In the genomic region with DNA sequence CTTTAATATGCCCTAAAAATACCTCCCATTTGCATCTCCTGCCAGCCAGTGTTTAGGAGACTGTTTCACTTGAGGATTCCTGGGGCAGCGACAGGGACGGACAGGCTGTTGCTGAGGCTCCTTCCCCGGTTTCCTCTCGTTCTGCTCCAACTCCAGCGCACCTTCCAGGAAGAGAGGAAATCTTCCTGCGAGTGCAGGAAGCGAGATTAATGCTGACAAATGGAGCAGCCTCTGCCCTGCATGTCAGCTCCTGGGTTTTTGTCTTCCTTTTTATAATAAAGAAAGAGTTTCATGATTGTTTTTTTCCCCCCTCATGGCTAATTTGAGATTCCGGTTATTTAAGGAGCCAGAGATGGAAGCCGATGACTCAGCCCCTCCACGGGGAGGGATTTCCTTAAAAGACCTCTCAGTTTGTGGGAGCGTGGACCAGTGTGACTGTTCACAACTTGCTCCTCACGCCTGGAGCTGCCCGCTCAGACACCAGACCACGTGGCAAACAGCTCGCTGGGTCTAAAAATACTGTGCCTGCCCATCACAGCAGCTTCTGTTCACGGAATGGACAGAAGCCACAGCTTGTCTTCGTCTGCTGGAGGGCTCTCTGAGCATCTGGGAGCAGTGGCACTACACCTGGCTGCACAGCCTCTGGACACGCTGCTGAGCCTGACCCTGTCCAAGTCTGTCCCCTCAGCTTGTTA, we compare ENCODE assay signal across 8 mouse cellular contexts. TPM values are rescaled to one million over a fixed set of nuclear protein-coding genes. Genes with fewer than 3 reads are reported as not detected.
A peak's percentile ranks its signal among the peaks of the same experiment; 100 is the strongest.
DNase-seq lines count a peak whose midpoint lies in the region; ATAC-seq lines count a peak whose summit lies in the region.

No protein-coding gene starts in this region.

- ATAC-seq in forebrain, embryonic 12.5 days (ENCODE audit: low FRiP score) = no peak
- no peak for ATAC-seq in forebrain, embryonic 13.5 days
- ATAC-seq in activated CD4-positive, CD25-positive, alpha-beta regulatory T cell, adult 4 months = no peak

- 63% methylated on average over 18 of the region's 18 CpGs for WGBS in forebrain, embryonic 12.5 days
- whole genome bisulfite sequencing in forebrain, embryonic 13.5 days = 51% methylated on average over 18 of the region's 18 CpGs

- H3K4me1 ChIP-seq in forebrain, embryonic 12.5 days = 0 out of 2 replicates have a peak, but pooled peaks cover 8% of the 10 kb centered on the region
- peaks cover 7% of the 10 kb centered on the region; the same call in 1 of the 2 replicates for H3K4me1 ChIP-seq in forebrain, embryonic 13.5 days

- no peak overlapping the region for H3K4me3 ChIP-seq in forebrain, embryonic 12.5 days (replicated peaks)
- H3K4me3 ChIP-seq in forebrain, embryonic 13.5 days = no peak overlapping the region

- H3K36me3 ChIP-seq in forebrain, embryonic 12.5 days (replicated peaks) = no peaks in the 10 kb centered on the region
- no peaks in the 10 kb centered on the region for H3K36me3 ChIP-seq in forebrain, embryonic 13.5 days (ENCODE audit: poor library complexity, severe bottlenecking)

- H3K27ac ChIP-seq in forebrain, embryonic 12.5 days = no peak overlapping the region
- H3K27ac ChIP-seq in forebrain, embryonic 13.5 days = no peak overlapping the region

- H3K27me3 ChIP-seq in forebrain, embryonic 12.5 days = no peaks in the 10 kb centered on the region
- H3K27me3 ChIP-seq in forebrain, embryonic 13.5 days = no peaks in the 10 kb centered on the region

- no peaks in the 10 kb centered on the region for H3K9me3 ChIP-seq in forebrain, embryonic 12.5 days
- H3K9me3 ChIP-seq in forebrain, embryonic 13.5 days (replicated peaks) = no peaks in the 10 kb centered on the region

- H3K4me2 ChIP-seq in forebrain, embryonic 12.5 days = no peak overlapping the region
- no peak overlapping the region for H3K4me2 ChIP-seq in forebrain, embryonic 13.5 days

- peak overlapping the region; percentile 34; the same call in 1 of the 2 replicates for H3K9ac ChIP-seq in forebrain, embryonic 12.5 days
- H3K9ac ChIP-seq in forebrain, embryonic 13.5 days = no peak overlapping the region

- intact Hi-C loops in left cerebral cortex, postnatal 25 days (cut with DNase I) = loop anchor here (5.0 kb wide), 1 partner anchor 117 kb away; no protein-coding TSS in a partner anchor

- DNase-seq in cerebellum, postnatal 36 days = peak; percentile 55 to 59
- DNase-seq in heart, adult 8-10 months (ENCODE audit: low spot score) = peak; percentile 78
- peak; percentile 39 for DNase-seq in kidney, adult 18-20 months
- peak; percentile 73 to 97 for DNase-seq in left cerebral cortex, postnatal 25 days (ENCODE audit: low spot score in 2 of 2)
- DNase-seq in skeletal muscle tissue, adult 2 months (ENCODE audit: low read depth, low spot score) = peak; percentile 55

RNA-seq across cellular contexts. Expression of a gene that starts 16.5 kb away (rescaled TPM):
- 8.3 and 8.4 TPM in 2 replicates for polyA plus RNA-seq in forebrain, embryonic 12.5 days (2016; fragmentation: Nextera tagmentation; extraction: Ambion mirVana)
- polyA plus RNA-seq in forebrain, embryonic 13.5 days (2015; fragmentation: Nextera tagmentation; extraction: Ambion mirVana) = 7.9 and 8.8 TPM in 2 replicates
- 10 to 100 TPM; 12.4 to 17.7 (median 16.4) TPM for total RNA-seq in heart, adult 8-10 months (2022)
- 100 to 1,000 TPM; 123 to 147 TPM for total RNA-seq in left cerebral cortex, postnatal 25 days (2021)
- polyA plus RNA-seq in activated CD4-positive, CD25-positive, alpha-beta regulatory T cell, adult 4 months (2017; shearing (Covaris generic)) = 1 to 10 TPM in 1 of 2 experiments, under 1 TPM in 1; 0.71 to 1.0 TPM
